Mouse (Mus musculus) MEL (cell line): ENCODE measurements at regions not wholly inside any gene's neighbourhood (a gene's known extent, or its start where the extent isn't known, plus 50 kb on each side); places are given as distances from the start of the nearest gene placed in this dataset.

Experiments
- EP300 ChIP-seq, 2 experiments: IDR thresholded peaks; 2 replicates each; pipeline ENCODE4 v1.6.1; 2011; ENCODE audit warnings: improper control_type of control experiment in 2 of 2, low read length in 2 of 2, low read depth in 1 of 2, mild to moderate bottlenecking in 1 of 2
- MAFK ChIP-seq: IDR thresholded peaks from 2 replicates; pipeline ENCODE4 v1.6.1; 2011; ENCODE audit warnings: low read depth, mild to moderate bottlenecking, low read length, improper control_type of control experiment, borderline replicate concordance
- MYC ChIP-seq: IDR thresholded peaks from 2 replicates; pipeline ENCODE4 v1.6.1; 2011; ENCODE audit warnings: low read depth, mild to moderate bottlenecking, low read length, improper control_type of control experiment, moderate library complexity
- USF1 ChIP-seq: IDR thresholded peaks from 2 replicates; pipeline ENCODE4 v1.6.1; 2014; ENCODE audit warnings: low read depth, mild to moderate bottlenecking, inconsistent platforms, low read length, improper control_type of control experiment, moderate library complexity

DNA sequence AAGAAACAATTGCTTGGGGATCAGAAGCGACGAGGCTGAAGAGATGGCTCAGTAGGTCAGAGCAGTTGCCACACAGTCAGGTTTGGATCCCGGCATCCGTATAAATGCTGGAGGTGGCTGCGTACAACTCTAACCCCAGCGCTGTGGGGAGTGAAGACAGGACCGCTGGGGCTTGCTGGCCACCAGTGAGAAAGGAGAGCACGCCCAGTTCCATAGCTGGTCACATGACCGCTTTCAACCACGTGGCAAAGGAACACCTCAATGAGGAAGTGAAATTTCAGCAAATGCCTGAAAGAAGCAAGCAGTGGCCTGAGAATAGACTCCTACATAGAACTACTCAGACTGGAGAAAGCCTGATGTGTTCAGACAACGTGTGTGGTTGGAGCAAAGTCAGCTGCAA is 148.3 kb upstream of the Ipo5 start:
- TF ChIP-seq MAFK (no peak), USF1 (peak; percentile 78), MYC (no peak), EP300 (IDR thresholded peaks at IDR 0.05; ENCODE audit: low read depth in 1 of 2, low read length in 2 of 2) (no peak)
